Comparison of ENCODE assay signal across 8 mouse cellular contexts in the genomic region with DNA sequence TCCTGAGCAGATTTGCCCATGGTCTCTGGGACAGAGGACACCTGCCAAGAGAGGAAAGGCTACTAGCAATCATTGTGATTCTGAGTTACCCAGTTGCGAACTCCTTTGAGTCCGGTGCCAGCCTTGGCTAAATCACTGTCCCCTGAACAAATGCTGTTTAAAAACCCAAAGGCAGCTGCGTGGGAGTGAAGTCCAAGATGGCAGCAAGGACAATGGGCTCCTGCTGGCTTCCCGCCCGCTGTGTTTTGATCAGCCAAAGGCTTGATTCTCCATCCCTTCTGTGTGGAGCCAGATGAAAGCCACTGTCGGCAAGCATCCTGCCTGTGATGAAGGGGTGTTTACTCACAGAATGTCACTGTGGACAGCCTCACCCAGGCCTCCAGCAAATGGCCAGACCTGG.
DNase-seq lines count a peak whose midpoint lies in the region; ATAC-seq and TF ChIP-seq lines count a peak whose summit lies in the region.

No protein-coding gene starts in this region.

- no peak overlapping the region for H3K27ac ChIP-seq in lung, embryonic 14.5 days (ENCODE audit: low read depth)
- H3K27ac ChIP-seq in hindbrain, embryonic 12.5 days = 0 out of 2 replicates have a peak overlapping the region, but pooled peaks have one; percentile 18

- ATAC-seq in lung, embryonic 14.5 days (ENCODE audit: insufficient read depth) = peak; percentile 38; the same call in 1 of the 2 replicates
- peak; percentile 72 for ATAC-seq in hindbrain, embryonic 12.5 days (ENCODE audit: low FRiP score)
- no peak for ATAC-seq in monocyte, adult 5-6 weeks (replicated peaks; ENCODE audit: insufficient number of reproducible peaks, low FRiP score, low TSS enrichment, poor library complexity, severe bottlenecking)

- no peak for TF ChIP-seq POLR2A in lung, adult 2 months (IDR thresholded peaks at IDR 0.05; ENCODE audit: borderline replicate concordance, extremely low read depth, low read depth, low read length)

- no peak overlapping the region for H3K4me2 ChIP-seq in lung, embryonic 14.5 days
- H3K4me2 ChIP-seq in hindbrain, embryonic 12.5 days (replicated peaks) = no peak overlapping the region

- H3K9me3 ChIP-seq in lung, embryonic 14.5 days (ENCODE audit: low read depth, low read length) = no peaks in the 10 kb centered on the region
- no peaks in the 10 kb centered on the region for H3K9me3 ChIP-seq in hindbrain, embryonic 12.5 days (replicated peaks)

- peak; percentile 76 for DNase-seq in lung, embryonic 14.5 days
- DNase-seq in lung, adult 2 months = no peak
- DNase-seq in left cerebral cortex, postnatal 4 days = peak; percentile 83
- peak; percentile 65 for DNase-seq in right cerebral cortex, postnatal 14 days
- DNase-seq in spleen, postnatal 36 days (ENCODE audit: low spot score in 2 of 2) = no peak
- DNase-seq in urinary bladder, adult 18-20 months (ENCODE audit: low spot score in 2 of 2) = no peak

- H3K4me3 ChIP-seq in lung, embryonic 14.5 days (ENCODE audit: low read depth, low read length) = no peak overlapping the region
- H3K4me3 ChIP-seq in lung, adult 2 months (replicated peaks; ENCODE audit: extremely low read depth, low read depth, low read length) = no peak overlapping the region
- H3K4me3 ChIP-seq in hindbrain, embryonic 12.5 days = no peak overlapping the region

- H3K4me1 ChIP-seq in lung, embryonic 14.5 days (ENCODE audit: insufficient read depth) = 0 out of 2 replicates have a peak, but pooled peaks cover 2% of the 10 kb centered on the region
- H3K4me1 ChIP-seq in lung, adult 2 months (ENCODE audit: control insufficient read depth, insufficient read depth, low read length) = no peaks in the 10 kb centered on the region
- peaks cover 10% of the 10 kb centered on the region for H3K4me1 ChIP-seq in hindbrain, embryonic 12.5 days

- no peaks in the 10 kb centered on the region for H3K27me3 ChIP-seq in lung, embryonic 14.5 days (ENCODE audit: insufficient read depth, low read length)
- no peaks in the 10 kb centered on the region for H3K27me3 ChIP-seq in hindbrain, embryonic 12.5 days

- WGBS in lung, embryonic 14.5 days = 50% methylated on average over 6 of the region's 6 CpGs
- WGBS in lung, adult 2 months = 50% methylated on average over 6 of the region's 6 CpGs
- 22% methylated on average over 6 of the region's 6 CpGs for WGBS in hindbrain, embryonic 12.5 days

- no peak overlapping the region for H3K9ac ChIP-seq in lung, embryonic 14.5 days
- no peak overlapping the region for H3K9ac ChIP-seq in hindbrain, embryonic 12.5 days

- intact Hi-C loops in left cerebral cortex, postnatal 4 days (cut with DNase I) = loop anchor here (5.0 kb wide), 1 partner anchor 105 kb away; no protein-coding TSS in a partner anchor

- TF ChIP-seq CTCF in lung, embryonic 14.5 days (IDR thresholded peaks at IDR 0.05; ENCODE audit: low read depth) = no peak
- no peak for TF ChIP-seq CTCF in lung, adult 2 months (IDR thresholded peaks at IDR 0.05; ENCODE audit: insufficient read depth, low read length)

- H3K36me3 ChIP-seq in lung, embryonic 14.5 days (ENCODE audit: insufficient read depth) = no peaks in the 10 kb centered on the region
- H3K36me3 ChIP-seq in hindbrain, embryonic 12.5 days = no peaks in the 10 kb centered on the region

Comparison
In these comparisons a context has a peak if more than half of its experiments do, and no peak if none do; other contexts are left out.
1. DNase-seq: peak in lung, embryonic 14.5 days (single experiment), left cerebral cortex, postnatal 4 days (single experiment) and right cerebral cortex, postnatal 14 days (single experiment); none in lung, adult 2 months (single experiment), spleen, postnatal 36 days (0 of 2) and urinary bladder, adult 18-20 months (0 of 2).